Mouse (Mus musculus): ENCODE measurements at regions not wholly inside any gene's neighbourhood (a gene's known extent, or its start where the extent isn't known, plus 50 kb on each side); places are given as distances from the start of the nearest gene placed in this dataset.

DNA sequence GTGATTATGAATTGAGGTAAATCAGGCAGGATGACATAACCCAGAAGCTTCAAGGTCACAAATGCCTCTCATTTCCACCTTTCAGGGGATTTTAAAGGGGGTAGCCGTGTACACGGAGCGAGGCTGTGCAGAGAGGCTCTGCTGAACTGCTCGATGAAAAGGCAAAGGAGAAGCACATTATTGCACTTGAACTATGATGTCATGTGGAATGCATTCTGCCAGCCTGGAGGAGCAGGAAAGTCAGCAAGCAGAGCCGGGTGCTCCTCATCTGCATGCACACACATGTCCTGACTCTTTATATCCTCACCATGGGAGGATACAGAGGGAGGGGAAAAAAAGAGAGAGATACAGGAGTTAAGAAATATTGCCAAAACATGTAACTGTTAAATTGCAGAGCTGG, 434.1 kb downstream of the Epha4 start:
- TF ChIP-seq CTCF (IDR thresholded peaks at IDR 0.05; ENCODE audit: extremely low read depth, insufficient read depth, low read length) (no peak), POLR2A (IDR thresholded peaks at IDR 0.05; ENCODE audit: extremely low read depth, insufficient read depth, low read length) (no peak)
